Mouse (Mus musculus) liver, postnatal 0 days (tissue): ENCODE measurements around the gene Cs. TPM values are rescaled to one million over a fixed set of nuclear protein-coding genes. Genes with fewer than 3 reads are reported as not detected.
"Not testable (repeated sequence)": the region's sequence is repeated elsewhere in the genome, so short reads cannot be mapped to it uniquely, and the experiment has no call there.

ENCODE experiments used
- ATAC-seq: fragments of 200-750 bp; cut with Nextera tagmentation; 2 replicates; pipeline ENCODE4 v1.8.0; 2017; ENCODE audit warnings: mild to moderate bottlenecking, moderate library complexity
- DNase-seq: peaks from one replicate; pipeline ENCODE4 v3.0.0-alpha.2; 2016
- H3K27ac ChIP-seq: fragments of 300-500 bp; sonication (generic); 2 replicates; pipeline ENCODE4 v1.5.1; 2014; ENCODE audit warnings: antibody characterized with exemption, moderate library complexity, mild to moderate bottlenecking, low read depth
- H3K27me3 ChIP-seq: fragments of 300-500 bp; sonication (generic); 2 replicates; pipeline ENCODE4 v1.6.1; 2014; ENCODE audit warnings: low read length, control low read depth, mixed read lengths; ENCODE audit not compliant: insufficient read depth
- H3K36me3 ChIP-seq: fragments of 300-500 bp; sonication (generic); replicated peaks from 2 replicates; pipeline ENCODE4 v1.6.1; 2014; ENCODE audit warnings: mild to moderate bottlenecking, control low read depth, low read length, moderate library complexity, mixed read lengths; ENCODE audit not compliant: insufficient read depth
- H3K4me1 ChIP-seq: fragments of 300-500 bp; sonication (generic); 2 replicates; pipeline ENCODE4 v1.6.1; 2014; ENCODE audit warnings: antibody characterized with exemption, mild to moderate bottlenecking, control low read depth; ENCODE audit not compliant: insufficient read depth
- H3K4me2 ChIP-seq: fragments of 300-500 bp; sonication (generic); 2 replicates; pipeline ENCODE4 v1.6.1; 2014; ENCODE audit warnings: low read depth, mild to moderate bottlenecking, low read length, moderate library complexity, mixed read lengths
- H3K4me3 ChIP-seq: fragments of 300-500 bp; sonication (generic); 2 replicates; pipeline ENCODE4 v1.5.1; 2014; ENCODE audit warnings: low read depth, low read length
- H3K9ac ChIP-seq: fragments of 300-500 bp; sonication (generic); replicated peaks from 2 replicates; pipeline ENCODE4 v1.6.1; 2014; ENCODE audit warnings: mild to moderate bottlenecking, moderate library complexity
- H3K9me3 ChIP-seq: fragments of 300-500 bp; sonication (generic); 2 replicates; pipeline ENCODE4 v1.6.1; 2016; ENCODE audit warnings: mild to moderate bottlenecking, control low read depth, low read length, mixed read lengths
- CTCF ChIP-seq: sonication (generic); IDR thresholded peaks from 2 replicates; pipeline ENCODE4 v1.5.1; 2016; ENCODE audit warnings: antibody characterized with exemption, low read depth
- EP300 ChIP-seq: IDR thresholded peaks from 2 replicates; pipeline ENCODE4 v1.6.1; 2016; ENCODE audit warnings: antibody characterized with exemption, low read depth, mild to moderate bottlenecking
- WGBS: fragments of 180-500 bp; shearing (Covaris S2); extraction: QIAGEN DNeasy Blood & Tissue Kit; methylation state at CpG from one replicate; pipeline ENCODE4 v1.1.7; 2014; ENCODE audit not compliant: insufficient replicate concordance; 5-methylcytosine and 5-hydroxymethylcytosine counted together
- polyA plus RNA-seq: library from polyadenylated mRNA; unstranded; fragments of >200 nt; fragmentation: Nextera tagmentation; extraction: Ambion mirVana; gene quantifications from 2 replicates; pipeline ENCODE4 v1.2.1, GENCODE M21; 2015

The Cs gene
- polyA plus RNA-seq: 45.3 and 51.4 TPM in 2 replicates

- peaks cover 43% of the 10 kb centered on the region for H3K4me1 ChIP-seq
- H3K9ac ChIP-seq: peak within 1 kb of the TSS; percentile 86
- H3K36me3 ChIP-seq: peaks cover 3% of the 10 kb centered on the region; the same call in 1 of the 2 replicates
- TF ChIP-seq EP300: peak; percentile 50; the same call in 1 of the 2 replicates
- TF ChIP-seq CTCF: no peak
- no peaks in the 10 kb centered on the region for H3K27me3 ChIP-seq
- H3K4me3 ChIP-seq: peak within 1 kb of the TSS; percentile 88
- DNase-seq (peak; percentile 96), ATAC-seq (peak; percentile 91)
- peak within 1 kb of the TSS; percentile 98 for H3K27ac ChIP-seq
- WGBS: under 1% methylated on average over 60 of the region's 61 CpGs
- H3K4me2 ChIP-seq: peak within 1 kb of the TSS; percentile 97
- no peaks in the 10 kb centered on the region for H3K9me3 ChIP-seq
These were observed at the start of gene Cs for GRCm38 (mm10) chr10:128337306-128338181. Cs (plus strand) TSS chr10:128337734.

- ATAC-seq: not testable (repeated sequence)
These were observed 46.9 kb upstream of the Cs start for GRCm38 (mm10) chr10:128290594-128290993.

GRCm38 (mm10) chr10:128296370-128297090 lies 41.0 kb upstream of the Cs start:
- DNase-seq (no peak), ATAC-seq (no peak)
- H3K4me2 ChIP-seq: no peak overlapping the region
- no peak for TF ChIP-seq EP300
- no peak for TF ChIP-seq CTCF
- 73% methylated on average over 13 of the region's 13 CpGs for WGBS
- H3K9me3 ChIP-seq: no peaks in the 10 kb centered on the region
- H3K36me3 ChIP-seq: peaks cover 10% of the 10 kb centered on the region
- no peaks in the 10 kb centered on the region for H3K27me3 ChIP-seq
- H3K27ac ChIP-seq: no peak overlapping the region
- H3K9ac ChIP-seq: no peak overlapping the region
- H3K4me3 ChIP-seq: no peak overlapping the region
- peaks cover 15% of the 10 kb centered on the region for H3K4me1 ChIP-seq

More at GRCm38 (mm10) chr10:128290594-128290993, 46.9 kb upstream of the Cs start:
- WGBS: 82% methylated on average over 1 of the region's 1 CpGs
- H3K27ac ChIP-seq, H3K4me1 ChIP-seq, H3K9me3 ChIP-seq, H3K27me3 ChIP-seq, H3K4me3 ChIP-seq, DNase-seq, H3K4me2 ChIP-seq, H3K9ac ChIP-seq: not testable (repeated sequence)
- peaks cover 46% of the 10 kb centered on the region for H3K36me3 ChIP-seq

DNA sequence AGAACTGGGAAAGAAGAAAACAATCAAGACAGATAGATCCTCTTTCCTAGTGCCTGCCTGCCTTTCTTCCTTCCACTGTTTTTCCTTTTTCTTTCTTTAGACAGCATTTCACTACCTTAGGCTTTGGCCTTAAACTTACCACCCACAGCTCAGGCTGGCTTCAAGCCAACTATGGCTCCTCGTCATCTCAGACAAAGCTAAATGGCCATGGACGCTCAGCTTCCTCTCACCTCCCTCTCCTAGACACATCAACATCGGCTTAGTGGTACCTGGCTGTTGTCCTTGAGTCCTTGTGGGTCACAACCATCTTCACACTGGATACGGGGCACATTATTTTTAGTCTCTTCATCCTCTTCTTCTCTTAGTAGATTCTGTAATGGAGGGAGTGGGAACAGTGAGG lies 40.3 kb upstream of the Cs start:
- TF ChIP-seq CTCF (no peak), EP300 (no peak)
- Histone ChIP-seq H3K9ac (no peak overlapping the region), H3K4me2 (no peak overlapping the region), H3K4me3 (no peak overlapping the region), H3K27me3 (no peaks in the 10 kb centered on the region), H3K4me1 (peaks cover 18% of the 10 kb centered on the region), H3K9me3 (no peaks in the 10 kb centered on the region), H3K27ac (no peak overlapping the region), H3K36me3 (peaks cover 4% of the 10 kb centered on the region)
- 64% methylated on average over 4 of the region's 4 CpGs for WGBS
- DNase-seq (no peak), ATAC-seq (no peak)

GRCm38 (mm10) chr10:128297622-128298021 lies 39.9 kb upstream of the Cs start:
- Histone ChIP-seq H3K27ac (peak overlapping the region; percentile 30; the same call in 1 of the 2 replicates), H3K9me3 (no peaks in the 10 kb centered on the region), H3K4me3 (no peak overlapping the region), H3K36me3 (no peaks in the 10 kb centered on the region; the same call in none of the 2 replicates), H3K4me1 (peaks cover 22% of the 10 kb centered on the region), H3K4me2 (no peak overlapping the region), H3K9ac (no peak overlapping the region; the same call in 1 of the 2 replicates), H3K27me3 (no peaks in the 10 kb centered on the region)
- ATAC-seq (no peak), DNase-seq (peak; percentile 52)
- TF ChIP-seq CTCF (no peak), EP300 (no peak)
- 71% methylated on average over 11 of the region's 11 CpGs for WGBS

- no peaks in the 10 kb centered on the region for H3K9me3 ChIP-seq
- 33% methylated on average over 6 of the region's 6 CpGs for WGBS
- H3K4me2 ChIP-seq: peak overlapping the region; percentile 13; the same call in 1 of the 2 replicates
- TF ChIP-seq EP300: no peak
- TF ChIP-seq CTCF: no peak
- H3K36me3 ChIP-seq: no peaks in the 10 kb centered on the region
- H3K4me3 ChIP-seq: no peak overlapping the region
- H3K9ac ChIP-seq: peak overlapping the region; percentile 38; the same call in 1 of the 2 replicates
- ATAC-seq (no peak), DNase-seq (no peak)
- H3K4me1 ChIP-seq: peaks cover 23% of the 10 kb centered on the region
- H3K27ac ChIP-seq: peak overlapping the region; percentile 39; the same call in 1 of the 2 replicates
- H3K27me3 ChIP-seq: no peaks in the 10 kb centered on the region
These were observed 39.3 kb upstream of the Cs start for GRCm38 (mm10) chr10:128298243-128298642.
